Mouse (Mus musculus) subcutaneous adipose tissue, adult 2 months (tissue): Measurements from ENCODE around the gene Cd47. TPM values are rescaled to one million over a fixed set of nuclear protein-coding genes. Genes with fewer than 3 reads are reported as not detected.

Source experiments
- polyA plus RNA-seq: library from polyadenylated mRNA; depleted of rRNA; stranded (reverse); fragments of >200 nt; gene quantifications from 2 replicates; pipeline ENCODE4 v1.2.3, GENCODE M21; 2012; ENCODE audit warnings: low replicate concordance; rRNA removed

Gene Cd47
- polyA plus RNA-seq = 54.3 and 58.6 TPM in 2 replicates

GRCm38 (mm10) chr16:49799597-49800561, at the start of gene Cd47:
Gene Cd47, plus strand, starts transcription at chr16:49800533.

Other genes with a start within 250 kb of the Cd47 start
- gene Ift57, start 101.3 kb upstream of the Cd47 start, polyA plus RNA-seq = 2.8 and 6.0 TPM in 2 replicates